Mouse (Mus musculus) ES-E14 (cell line): ENCODE measurements around the gene Gmppb. TPM values are rescaled to one million over a fixed set of nuclear protein-coding genes. Genes with fewer than 3 reads are reported as not detected.

Source experiments
- DNase-seq: peaks from one replicate; pipeline ENCODE4 v3.0.0-alpha.2; 2013; ENCODE audit warnings: low read depth, low spot score
- H3K27ac ChIP-seq: 2 replicates; pipeline ENCODE4 v1.5.1; 2012; ENCODE audit warnings: low read depth, mild to moderate bottlenecking, low read length, moderate library complexity, mixed read lengths; ENCODE audit not compliant: poor library complexity, insufficient read depth, severe bottlenecking
- H3K36me3 ChIP-seq: 2 replicates; pipeline ENCODE4 v1.6.1; 2012; ENCODE audit warnings: mild to moderate bottlenecking, low read length, moderate library complexity, mixed read lengths; ENCODE audit not compliant: control insufficient read depth, poor library complexity, insufficient read depth, severe bottlenecking
- H3K4me1 ChIP-seq, 2 experiments: fragments of 150-350 bp in 1 of 2; sonication (generic) in 1 of 2; 2 replicates each; pipeline ENCODE4 v1.6.1; 2012; ENCODE audit warnings: low read length in 2 of 2, mild to moderate bottlenecking in 1 of 2, mixed read lengths in 1 of 2; ENCODE audit not compliant: control insufficient read depth in 2 of 2, insufficient read depth in 2 of 2, poor library complexity in 1 of 2
- H3K4me3 ChIP-seq, 2 experiments: fragments of 150-350 bp in 1 of 2; sonication (generic) in 1 of 2; 2 replicates each; pipeline ENCODE4 v1.5.1; 2012; ENCODE audit warnings: low read length in 2 of 2, low read depth in 1 of 2, mild to moderate bottlenecking in 1 of 2, mixed read lengths in 1 of 2; ENCODE audit not compliant: insufficient read depth in 1 of 2, poor library complexity in 1 of 2, severe bottlenecking in 1 of 2
- H3K9ac ChIP-seq: 2 replicates; pipeline ENCODE4 v1.6.1; 2012; ENCODE audit warnings: low read depth, mild to moderate bottlenecking, low read length, mixed read lengths; ENCODE audit not compliant: poor library complexity, insufficient read depth, severe bottlenecking
- H3K9me3 ChIP-seq: fragments of 150-350 bp; sonication (generic); 2 replicates; pipeline ENCODE4 v1.6.1; 2012; ENCODE audit warnings: low read depth, mild to moderate bottlenecking, low read length; ENCODE audit not compliant: control insufficient read depth, insufficient read depth
- CHD2 ChIP-seq: IDR thresholded peaks from 2 replicates; pipeline ENCODE4 v1.6.1; 2014; ENCODE audit warnings: mild to moderate bottlenecking, low read depth, low read length, inconsistent platforms
- HCFC1 ChIP-seq: IDR thresholded peaks from 2 replicates; pipeline ENCODE4 v1.6.1; 2012; ENCODE audit warnings: low read length, inconsistent platforms, borderline replicate concordance; ENCODE audit not compliant: insufficient read depth
- MAFK ChIP-seq: IDR thresholded peaks from 2 replicates; pipeline ENCODE4 v1.6.1; 2014; ENCODE audit warnings: mild to moderate bottlenecking, low read depth, low read length, inconsistent platforms; ENCODE audit not compliant: insufficient read depth
- ZC3H11A ChIP-seq: IDR thresholded peaks from 2 replicates; pipeline ENCODE4 v1.6.1; 2012; ENCODE audit warnings: low read depth, mild to moderate bottlenecking, inconsistent platforms, low read length, borderline replicate concordance
- ZNF384 ChIP-seq: IDR thresholded peaks from 2 replicates; pipeline ENCODE4 v1.6.1; 2012; ENCODE audit warnings: low read depth, low read length, inconsistent platforms
- in situ Hi-C, 2 experiments: fragments of 600-800 bp; cut with MboI; formaldehyde crosslinking; loops; one replicate each; pipeline ENCODE4 v1.15.1; 2025; ENCODE audit warnings: low sequenced_read_pairs in 2 of 2, inconsistent platforms in 1 of 2; ENCODE audit not compliant: unreplicated experiment in 2 of 2
- total RNA-seq: library from RNA; depleted of rRNA; stranded (reverse); fragments of 300-350 nt; gene quantifications from 2 replicates; pipeline ENCODE4 v1.2.3, GENCODE M21; 2012

Gene Gmppb
- total RNA-seq, 1 experiment, result 28.3 TPM

GRCm38 (mm10) chr9:108058291-108058690 is 9.2 kb downstream of the Gmppb start:
- H3K27ac ChIP-seq, result no peak overlapping the region
- no peak overlapping the region for H3K9ac ChIP-seq
- in situ Hi-C loops, result no loop called here
- no peak for DNase-seq
- no peaks in the 10 kb centered on the region for H3K9me3 ChIP-seq
- TF ChIP-seq ZC3H11A (no peak), HCFC1 (no peak), ZNF384 (no peak), CHD2 (no peak), MAFK (no peak)
- H3K4me3 ChIP-seq, result no peak overlapping the region
- H3K36me3 ChIP-seq, result peaks cover 3% of the 10 kb centered on the region; the same call in 1 of the 2 replicates
- H3K4me1 ChIP-seq, result peaks cover 0 to 10% of the 10 kb centered on the region in 2 experiments; a peak in 2 of 4 replicates

GRCm38 (mm10) chr9:108062142-108062541 is 13.1 kb downstream of the Gmppb start:
- in situ Hi-C loops, result no loop called here
- H3K9me3 ChIP-seq, result no peaks in the 10 kb centered on the region
- peaks cover 6% of the 10 kb centered on the region; the same call in 1 of the 2 replicates for H3K36me3 ChIP-seq
- no peak overlapping the region for H3K4me3 ChIP-seq
- H3K9ac ChIP-seq, result no peak overlapping the region
- no peak for DNase-seq
- TF ChIP-seq CHD2 (no peak), ZC3H11A (no peak), HCFC1 (no peak), ZNF384 (no peak)
- no peak overlapping the region for H3K27ac ChIP-seq
- no peaks in the 10 kb centered on the region for H3K4me1 ChIP-seq

- peaks cover 4% of the 10 kb centered on the region; the same call in 1 of the 2 replicates for H3K36me3 ChIP-seq
These were observed 14.3 kb downstream of the Gmppb start for GRCm38 (mm10) chr9:108063361-108063760.

GRCm38 (mm10) chr9:108065491-108066011 is 16.5 kb downstream of the Gmppb start:
- H3K4me3 ChIP-seq, result no peak overlapping the region
- no peak overlapping the region for H3K9ac ChIP-seq
- TF ChIP-seq ZC3H11A, result peak; percentile 47; the same call in 1 of the 2 replicates
- no peak for TF ChIP-seq MAFK
- DNase-seq, result no peak
- no peak overlapping the region for H3K27ac ChIP-seq
- no peaks in the 10 kb centered on the region for H3K9me3 ChIP-seq
- H3K36me3 ChIP-seq, result peaks cover 8% of the 10 kb centered on the region; the same call in 1 of the 2 replicates
- H3K4me1 ChIP-seq, result no peaks in the 10 kb centered on the region
- in situ Hi-C loops, result loop anchor here in 1 of 2 experiments (5.0 kb wide), 1 partner anchor 163 kb away; no protein-coding TSS in a partner anchor

More at GRCm38 (mm10) chr9:108063361-108063760, 14.3 kb downstream of the Gmppb start:
- H3K4me1 ChIP-seq, result no peaks in the 10 kb centered on the region
- no peak overlapping the region for H3K4me3 ChIP-seq
- no peak for TF ChIP-seq ZNF384
- no peak for TF ChIP-seq CHD2
- no peak for TF ChIP-seq MAFK
- TF ChIP-seq HCFC1, result no peak
- TF ChIP-seq ZC3H11A, result no peak
- no peaks in the 10 kb centered on the region for H3K9me3 ChIP-seq
- in situ Hi-C loops, result no loop called here
- no peak overlapping the region for H3K27ac ChIP-seq
- no peak for DNase-seq
- no peak overlapping the region for H3K9ac ChIP-seq

- no peak overlapping the region for H3K27ac ChIP-seq
- H3K36me3 ChIP-seq, result peaks cover 13% of the 10 kb centered on the region; the same call in 1 of the 2 replicates
- H3K4me1 ChIP-seq, result no peaks in the 10 kb centered on the region
- DNase-seq, result no peak
- no peak overlapping the region for H3K4me3 ChIP-seq
- H3K9ac ChIP-seq, result no peak overlapping the region
- TF ChIP-seq MAFK, result no peak
- TF ChIP-seq ZC3H11A, result no peak
- TF ChIP-seq ZNF384, result no peak
- no peak for TF ChIP-seq HCFC1
- TF ChIP-seq CHD2, result no peak
- no peaks in the 10 kb centered on the region for H3K9me3 ChIP-seq
- in situ Hi-C loops, result loop anchor here in 1 of 2 experiments (5.0 kb wide), 1 partner anchor 165 kb away; no protein-coding TSS in a partner anchor
These were observed 18.2 kb downstream of the Gmppb start for GRCm38 (mm10) chr9:108067199-108067598.
